Mouse (Mus musculus) myocyte (in vitro differentiated cells): ENCODE data around the gene Npl. TPM values are rescaled to one million over a fixed set of nuclear protein-coding genes. Genes with fewer than 3 reads are reported as not detected.

Source experiments
- H3K27me3 ChIP-seq: one replicate; pipeline ENCODE4 v1.6.1; 2011; ENCODE audit not compliant: control insufficient read depth, insufficient read depth, insufficient read length
- H3K36me3 ChIP-seq: one replicate; pipeline ENCODE4 v1.6.1; 2011; ENCODE audit not compliant: control insufficient read depth, insufficient read depth
- H3K4me2 ChIP-seq: one replicate; pipeline ENCODE4 v1.6.1; 2011; ENCODE audit warnings: low read depth, control low read depth
- H3K4me3 ChIP-seq: one replicate; pipeline ENCODE4 v1.5.1; 2011; ENCODE audit warnings: mild to moderate bottlenecking, control low read depth, moderate library complexity
- H3K79me2 ChIP-seq: one replicate; pipeline ENCODE4 v1.6.1; 2011; ENCODE audit not compliant: control insufficient read depth, insufficient read depth
- H3ac ChIP-seq: one replicate; pipeline ENCODE4 v1.6.1; 2011; ENCODE audit not compliant: control insufficient read depth, insufficient read length
- CEBPB ChIP-seq: IDR thresholded peaks from 2 replicates; pipeline ENCODE4 v1.6.1; 2011; ENCODE audit warnings: mild to moderate bottlenecking, moderate library complexity; ENCODE audit not compliant: poor library complexity, insufficient read depth, severe bottlenecking
- E2F4 ChIP-seq: IDR thresholded peaks from one replicate; pipeline ENCODE4 v1.6.1; 2011; ENCODE audit warnings: mild to moderate bottlenecking, control low read depth, moderate library complexity; ENCODE audit not compliant: insufficient read depth
- MAX ChIP-seq: IDR thresholded peaks from one replicate; pipeline ENCODE4 v1.6.1; 2011; ENCODE audit warnings: low read depth, mild to moderate bottlenecking, control low read depth
- MYOD1 ChIP-seq, 3 experiments: IDR thresholded peaks; one replicate each; pipeline ENCODE4 v1.6.1; 2011; ENCODE audit warnings: control low read depth in 2 of 3, low read depth in 2 of 3, mild to moderate bottlenecking in 2 of 3, moderate library complexity in 1 of 3; ENCODE audit not compliant: insufficient read length in 2 of 3, control insufficient read depth in 1 of 3
- MYOG ChIP-seq, 3 experiments: IDR thresholded peaks; one replicate each; pipeline ENCODE4 v1.6.1; 2011; ENCODE audit warnings: control low read depth in 2 of 3, low read depth in 2 of 3, mild to moderate bottlenecking in 2 of 3; ENCODE audit not compliant: insufficient read length in 2 of 3, control insufficient read depth in 1 of 3, insufficient read depth in 1 of 3
- POLR2A ChIP-seq: IDR thresholded peaks from one replicate; pipeline ENCODE4 v1.6.1; 2011; ENCODE audit warnings: low read depth, mild to moderate bottlenecking, control low read depth, moderate library complexity; ENCODE audit not compliant: insufficient read length
- POLR2AphosphoS2 ChIP-seq: IDR thresholded peaks from one replicate; pipeline ENCODE4 v1.6.1; 2011; ENCODE audit warnings: low read depth, control low read depth; ENCODE audit not compliant: insufficient read length
- REST ChIP-seq: IDR thresholded peaks from one replicate; pipeline ENCODE4 v1.6.1; 2011; ENCODE audit warnings: mild to moderate bottlenecking, control low read depth, moderate library complexity; ENCODE audit not compliant: insufficient read depth, insufficient read length
- SRF ChIP-seq: IDR thresholded peaks from one replicate; pipeline ENCODE4 v1.6.1; 2011; ENCODE audit warnings: low read depth; ENCODE audit not compliant: control insufficient read depth, insufficient read length
- TCF12 ChIP-seq: IDR thresholded peaks from one replicate; pipeline ENCODE4 v1.6.1; 2011; ENCODE audit warnings: mild to moderate bottlenecking, control low read depth; ENCODE audit not compliant: poor library complexity, insufficient read depth, severe bottlenecking
- TCF3 ChIP-seq: IDR thresholded peaks from one replicate; pipeline ENCODE4 v1.6.1; 2011; ENCODE audit warnings: low read depth, control low read depth; ENCODE audit not compliant: insufficient read length
- USF1 ChIP-seq: IDR thresholded peaks from one replicate; pipeline ENCODE4 v1.6.1; 2011; ENCODE audit warnings: low read depth, mild to moderate bottlenecking, control low read depth, moderate library complexity
- polyA plus RNA-seq: library from polyadenylated mRNA; unstranded; fragments of >200 nt; fragmentation: generic; extraction: Trizol; gene quantifications from one replicate; pipeline ENCODE4 v1.2.1, GENCODE M21; 2012; ENCODE audit warnings: missing spikeins

The Npl gene
- polyA plus RNA-seq, 1 experiment = 0.37 TPM

DNA sequence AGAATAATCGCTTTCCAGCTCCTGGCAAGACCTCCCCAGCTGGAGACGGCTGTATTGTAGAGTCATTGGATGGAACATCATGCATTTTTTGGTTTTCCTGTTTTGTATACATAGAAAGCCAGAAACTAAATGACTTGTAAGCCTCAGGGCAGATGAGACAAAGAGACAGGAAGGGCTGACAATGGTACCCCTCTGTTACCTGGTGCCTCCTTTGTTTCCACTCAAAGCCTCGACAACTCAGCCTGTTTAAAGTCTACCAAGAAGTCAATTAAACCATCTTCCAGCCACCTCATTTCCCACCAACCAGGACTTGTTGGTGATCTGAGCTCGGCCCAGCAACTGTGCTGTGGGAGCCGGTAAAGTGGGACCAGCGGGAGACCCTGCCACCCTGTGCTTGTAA is 11.0 kb upstream of the Npl start:
- Histone ChIP-seq H3K27me3 (no peaks in the 10 kb centered on the region), H3K36me3 (no peaks in the 10 kb centered on the region), H3K79me2 (no peaks in the 10 kb centered on the region), H3K4me3 (no peak overlapping the region), H3K4me2 (no peak overlapping the region), H3ac (no peak overlapping the region)
- no peak for TF ChIP-seq CEBPB
- no peak for TF ChIP-seq SRF
- no peak for TF ChIP-seq REST
- no peak for TF ChIP-seq POLR2A
- TF ChIP-seq USF1 = no peak
- no peak for TF ChIP-seq MYOD1 (IDR thresholded peaks at IDR 0.05; ENCODE audit: control insufficient read depth in 1 of 3, insufficient read length in 2 of 3, low read depth in 2 of 3)
- no peak for TF ChIP-seq MAX
- no peak for TF ChIP-seq TCF12
- no peak for TF ChIP-seq POLR2AphosphoS2
- no peak for TF ChIP-seq TCF3
- TF ChIP-seq MYOG (IDR thresholded peaks at IDR 0.05; ENCODE audit: control insufficient read depth in 1 of 3, insufficient read depth in 1 of 3, insufficient read length in 2 of 3, low read depth in 2 of 3) = no peak
- no peak for TF ChIP-seq E2F4

DNA sequence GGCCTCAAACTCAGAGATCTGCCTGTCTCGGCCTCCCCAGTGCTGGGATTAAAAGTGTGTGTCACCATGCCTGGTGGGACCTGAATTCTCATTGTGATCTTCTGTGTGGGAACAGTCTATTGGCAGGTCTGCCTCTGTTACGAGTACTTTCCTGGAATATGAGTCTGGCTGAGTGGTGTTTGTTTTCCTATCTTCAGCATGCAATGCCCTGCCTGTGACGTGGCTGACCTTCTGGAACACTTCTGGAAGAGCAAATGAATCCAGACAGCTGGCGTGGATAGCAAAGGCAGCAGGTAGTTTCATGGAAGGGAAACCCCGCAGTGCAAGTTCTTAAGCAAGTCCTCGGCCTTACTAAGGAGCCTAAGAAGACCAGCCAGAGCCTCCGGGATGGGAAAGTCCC is 9.9 kb upstream of the Npl start:
- Histone ChIP-seq H3K79me2 (no peaks in the 10 kb centered on the region), H3K27me3 (no peaks in the 10 kb centered on the region), H3K36me3 (no peaks in the 10 kb centered on the region), H3ac (no peak overlapping the region), H3K4me3 (no peak overlapping the region), H3K4me2 (no peak overlapping the region)
- TF ChIP-seq E2F4 (no peak), CEBPB (no peak), MYOG (IDR thresholded peaks at IDR 0.05; ENCODE audit: control insufficient read depth in 1 of 3, insufficient read depth in 1 of 3, insufficient read length in 2 of 3, low read depth in 2 of 3) (no peak), USF1 (no peak), POLR2A (no peak)

DNA sequence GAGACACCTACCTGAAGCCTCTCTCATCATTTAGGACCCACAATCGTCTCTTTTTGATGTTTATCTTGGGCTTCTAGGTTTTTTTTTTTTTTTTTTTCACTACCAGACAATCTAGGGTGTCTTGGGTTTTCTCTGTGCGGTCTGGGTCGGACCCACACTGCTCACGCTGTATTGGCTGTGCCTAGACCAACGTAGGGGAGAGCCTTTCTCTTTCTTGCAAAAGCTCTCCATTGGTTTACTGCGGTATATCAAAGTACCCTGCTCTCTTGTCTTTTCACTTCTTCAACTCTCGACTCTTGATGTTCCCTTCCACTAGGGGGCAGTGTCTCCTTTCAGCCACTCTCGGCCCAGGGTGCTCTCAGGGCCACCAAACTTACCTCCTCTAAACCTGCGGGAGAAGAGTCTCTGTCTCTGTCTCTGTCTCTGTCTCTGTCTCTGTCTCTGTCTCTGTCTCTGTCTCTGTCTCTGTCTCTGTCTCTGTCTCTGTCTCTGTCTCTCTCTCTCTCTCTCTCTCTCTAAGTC is 9.3 kb upstream of the Npl start:
- Histone ChIP-seq H3ac (no peak overlapping the region), H3K36me3 (no peaks in the 10 kb centered on the region), H3K4me2 (no peak overlapping the region), H3K4me3 (no peak overlapping the region), H3K79me2 (no peaks in the 10 kb centered on the region), H3K27me3 (no peaks in the 10 kb centered on the region)
- TF ChIP-seq MYOD1 (IDR thresholded peaks at IDR 0.05; ENCODE audit: control insufficient read depth in 1 of 3, insufficient read length in 2 of 3, low read depth in 2 of 3) (no peak), POLR2AphosphoS2 (no peak), TCF12 (no peak), E2F4 (no peak), MYOG (IDR thresholded peaks at IDR 0.05; ENCODE audit: control insufficient read depth in 1 of 3, insufficient read depth in 1 of 3, insufficient read length in 2 of 3, low read depth in 2 of 3) (no peak), USF1 (no peak), CEBPB (no peak), SRF (no peak), REST (no peak), POLR2A (no peak), MAX (no peak)

DNA sequence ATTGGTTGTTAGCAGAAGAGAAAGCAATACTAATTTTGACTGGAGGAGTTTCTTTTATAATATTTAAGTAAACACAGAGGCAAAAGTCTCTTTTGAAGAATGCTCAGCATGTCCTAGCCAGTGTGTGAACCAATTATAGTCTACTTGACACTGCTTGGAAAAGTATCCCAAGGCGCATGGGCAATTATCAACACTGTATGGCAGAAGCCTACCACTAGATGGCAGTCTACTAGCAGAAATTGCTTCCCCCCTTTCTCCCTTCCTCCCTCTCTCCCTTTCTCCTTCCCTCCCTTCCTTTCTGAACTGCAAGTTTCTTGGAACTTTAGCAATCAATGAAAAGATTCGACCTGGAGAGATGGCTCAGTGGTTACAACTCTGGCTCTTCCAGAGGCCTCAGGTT is 7.1 kb upstream of the Npl start:
- no peaks in the 10 kb centered on the region for H3K79me2 ChIP-seq
- no peaks in the 10 kb centered on the region for H3K27me3 ChIP-seq
- H3K4me3 ChIP-seq = no peak overlapping the region
- no peak overlapping the region for H3ac ChIP-seq
- TF ChIP-seq TCF12 = no peak
- peak overlapping the region; percentile 36 for H3K4me2 ChIP-seq
- H3K36me3 ChIP-seq = no peaks in the 10 kb centered on the region

GRCm38 (mm10) chr1:153556202-153556601 is 6.4 kb upstream of the Npl start:
- Histone ChIP-seq H3K79me2 (no peaks in the 10 kb centered on the region), H3K4me3 (no peak overlapping the region), H3ac (no peak overlapping the region), H3K36me3 (no peaks in the 10 kb centered on the region), H3K27me3 (no peaks in the 10 kb centered on the region), H3K4me2 (peak overlapping the region; percentile 12)
- TF ChIP-seq E2F4 (no peak), TCF3 (peak; percentile 61), TCF12 (peak; percentile 86), POLR2A (no peak), MAX (no peak), MYOD1 (IDR thresholded peaks at IDR 0.05; ENCODE audit: control insufficient read depth in 1 of 3, insufficient read length in 2 of 3, low read depth in 2 of 3) (peak; percentile 85 to 97 (median 97)), MYOG (IDR thresholded peaks at IDR 0.05; ENCODE audit: control insufficient read depth in 1 of 3, insufficient read depth in 1 of 3, insufficient read length in 2 of 3, low read depth in 2 of 3) (peak in 2 of 3 experiments; percentile 50 to 77), USF1 (no peak), CEBPB (no peak), REST (no peak), SRF (no peak), POLR2AphosphoS2 (no peak)
